Mouse (Mus musculus): ENCODE data around the gene Tmem109. TPM values are rescaled to one million over a fixed set of nuclear protein-coding genes. Genes with fewer than 3 reads are reported as not detected.

Tmem109 gene
- polyA plus RNA-seq, 1 experiment from 2014 or later, result 20.0 TPM

GRCm38 (mm10) chr19:10821319-10821718 is 60.5 kb downstream of the Tmem109 start:
- Histone ChIP-seq H3K4me2 (ENCODE audit: low read depth, low read length) (no peak overlapping the region), H3K27ac (ENCODE audit: low read length) (no peak overlapping the region), H3K9me3 (replicated peaks; ENCODE audit: control insufficient read depth, low read length) (no peaks in the 10 kb centered on the region), H3K9ac (ENCODE audit: low read depth, low read length) (no peak overlapping the region), H3K36me3 (ENCODE audit: control insufficient read depth, insufficient read depth) (no peaks in the 10 kb centered on the region), H3K4me3 (ENCODE audit: low read depth, low read length) (no peak overlapping the region), H3K27me3 (ENCODE audit: control insufficient read depth, insufficient read depth, low read depth, low read length) (no peaks in the 10 kb centered on the region), H3K4me1 (ENCODE audit: control insufficient read depth, low read depth, low read length) (no peaks in the 10 kb centered on the region)
- WGBS (ENCODE audit: insufficient replicate concordance), result 44% methylated on average over 7 of the region's 7 CpGs
- ATAC-seq (ENCODE audit: low read depth), result no peak

Other genes with a start within 250 kb of the Tmem109 start
- gene Vwce, start 247.8 kb downstream of the Tmem109 start, polyA plus RNA-seq (2015; fragmentation: Nextera tagmentation; extraction: Ambion mirVana), result 13.5 and 16.0 TPM in 2 replicates
- 0.06 TPM in 1 of 2 replicates, not detected in the other for gene Pga5, start 203.9 kb downstream of the Tmem109 start, polyA plus RNA-seq (2015; fragmentation: Nextera tagmentation; extraction: Ambion mirVana)
- gene Vps37c, start 193.3 kb downstream of the Tmem109 start, polyA plus RNA-seq (2015; fragmentation: Nextera tagmentation; extraction: Ambion mirVana), result 11.7 and 12.1 TPM in 2 replicates
- not detected in 2 replicates for gene Cd5, start 143.0 kb downstream of the Tmem109 start, polyA plus RNA-seq (2015; fragmentation: Nextera tagmentation; extraction: Ambion mirVana)
- gene Cd6, start 51.9 kb downstream of the Tmem109 start, polyA plus RNA-seq (2015; fragmentation: Nextera tagmentation; extraction: Ambion mirVana), result 0.04 TPM in 1 of 2 replicates, not detected in the other
- 1.5 and 1.8 TPM in 2 replicates for gene Slc15a3, start 42.3 kb downstream of the Tmem109 start, polyA plus RNA-seq (2015; fragmentation: Nextera tagmentation; extraction: Ambion mirVana)
- gene Tmem132a, start 12.1 kb downstream of the Tmem109 start, polyA plus RNA-seq (2015; fragmentation: Nextera tagmentation; extraction: Ambion mirVana), result 2.7 and 3.1 TPM in 2 replicates
- gene Prpf19, start 13.2 kb upstream of the Tmem109 start, polyA plus RNA-seq (2015; fragmentation: Nextera tagmentation; extraction: Ambion mirVana), result 11.7 and 12.2 TPM in 2 replicates
- not detected in 2 replicates for gene Zp1, start 38.6 kb upstream of the Tmem109 start, polyA plus RNA-seq (2015; fragmentation: Nextera tagmentation; extraction: Ambion mirVana)
- 0.04 and 0.05 TPM in 2 replicates for gene Ptgdr2, start 55.2 kb upstream of the Tmem109 start, polyA plus RNA-seq (2015; fragmentation: Nextera tagmentation; extraction: Ambion mirVana)
- 9.0 and 9.1 TPM in 2 replicates for gene Ccdc86, start 67.3 kb upstream of the Tmem109 start, polyA plus RNA-seq (2015; fragmentation: Nextera tagmentation; extraction: Ambion mirVana)
- gene Ms4a10, start 92.7 kb upstream of the Tmem109 start, polyA plus RNA-seq (2015; fragmentation: Nextera tagmentation; extraction: Ambion mirVana), result 0.31 TPM in 1 of 2 replicates, not detected in the other
- gene Ms4a15, start 111.2 kb upstream of the Tmem109 start, polyA plus RNA-seq (2015; fragmentation: Nextera tagmentation; extraction: Ambion mirVana), result not detected in 2 replicates
- gene Ms4a18, start 136.0 kb upstream of the Tmem109 start, polyA plus RNA-seq (2015; fragmentation: Nextera tagmentation; extraction: Ambion mirVana), result 0.20 TPM in 1 of 2 replicates, not detected in the other
- gene Ms4a8a, start 199.1 kb upstream of the Tmem109 start, polyA plus RNA-seq (2015; fragmentation: Nextera tagmentation; extraction: Ambion mirVana), result 0.19 and 0.20 TPM in 2 replicates
- gene 1700017D01Rik, start 248.9 kb upstream of the Tmem109 start, polyA plus RNA-seq (2015; fragmentation: Nextera tagmentation; extraction: Ambion mirVana), result not detected in 2 replicates